Mouse (Mus musculus) kidney, postnatal 0 days (tissue): ENCODE data around the gene Camk2d. TPM values are rescaled to one million over a fixed set of nuclear protein-coding genes. Genes with fewer than 3 reads are reported as not detected.

Experiments used
- ATAC-seq: fragments of 200-750 bp; cut with Nextera tagmentation; replicated peaks from 2 replicates; pipeline ENCODE4 v1.8.0; 2017; ENCODE audit warnings: low read depth, moderate number of reproducible peaks, moderate TSS enrichment, moderate library complexity; ENCODE audit not compliant: low FRiP score
- DNase-seq: peaks from one replicate; pipeline ENCODE4 v3.0.0-alpha.2; 2016; ENCODE audit warnings: low spot score
- H3K27ac ChIP-seq: fragments of 300-500 bp; sonication (generic); 2 replicates; pipeline ENCODE4 v1.5.1; 2014; ENCODE audit warnings: mild to moderate bottlenecking
- H3K27me3 ChIP-seq: fragments of 300-500 bp; sonication (generic); 2 replicates; pipeline ENCODE4 v1.6.1; 2014; ENCODE audit warnings: low read length, mixed read lengths; ENCODE audit not compliant: insufficient read depth
- H3K36me3 ChIP-seq: fragments of 300-500 bp; sonication (generic); 2 replicates; pipeline ENCODE4 v1.6.1; 2014; ENCODE audit warnings: low read length, mixed read lengths; ENCODE audit not compliant: insufficient read depth
- H3K4me1 ChIP-seq: fragments of 300-500 bp; sonication (generic); replicated peaks from 2 replicates; pipeline ENCODE4 v1.6.1; 2014; ENCODE audit warnings: antibody characterized with exemption, low read length, mixed read lengths; ENCODE audit not compliant: insufficient read depth
- H3K4me2 ChIP-seq: fragments of 300-500 bp; sonication (generic); 2 replicates; pipeline ENCODE4 v1.6.1; 2014; ENCODE audit warnings: mild to moderate bottlenecking, low read length, moderate library complexity, mixed read lengths
- H3K4me3 ChIP-seq: fragments of 300-500 bp; sonication (generic); replicated peaks from 2 replicates; pipeline ENCODE4 v1.5.1; 2014; ENCODE audit warnings: low read depth, low read length
- H3K9ac ChIP-seq: fragments of 300-500 bp; sonication (generic); 2 replicates; pipeline ENCODE4 v1.6.1; 2014; ENCODE audit warnings: low read depth, low read length
- H3K9me3 ChIP-seq: fragments of 300-500 bp; sonication (generic); replicated peaks from 2 replicates; pipeline ENCODE4 v1.6.1; 2016; ENCODE audit warnings: low read length, inconsistent platforms, mixed read lengths
- CTCF ChIP-seq: IDR thresholded peaks from 2 replicates; pipeline ENCODE4 v1.5.1; 2016; ENCODE audit warnings: antibody characterized with exemption, low read depth, mild to moderate bottlenecking, moderate library complexity
- WGBS: fragments of 180-500 bp; shearing (Covaris S2); extraction: QIAGEN DNeasy Blood & Tissue Kit; methylation state at CpG from one replicate; pipeline ENCODE4 v1.1.7; 2014; 5-methylcytosine and 5-hydroxymethylcytosine counted together
- polyA plus RNA-seq: library from polyadenylated mRNA; unstranded; fragments of >200 nt; fragmentation: Nextera tagmentation; extraction: Ambion mirVana; gene quantifications from 2 replicates; pipeline ENCODE4 v1.2.1, GENCODE M21; 2015

Camk2d gene
- polyA plus RNA-seq, 1 experiment from 2014 or later, result 28.3 TPM

GRCm38 (mm10) chr3:126696620-126697019, 100.5 kb downstream of the Camk2d start:
- Histone ChIP-seq H3K4me3 (no peak overlapping the region), H3K9ac (no peak overlapping the region), H3K36me3 (no peaks in the 10 kb centered on the region), H3K4me1 (peaks cover 16% of the 10 kb centered on the region), H3K27ac (no peak overlapping the region), H3K9me3 (no peaks in the 10 kb centered on the region), H3K4me2 (no peak overlapping the region), H3K27me3 (no peaks in the 10 kb centered on the region)
- no peak for DNase-seq
- ATAC-seq, result no peak
- no peak for TF ChIP-seq CTCF
- 85% methylated on average over 6 of the region's 6 CpGs for WGBS

DNA sequence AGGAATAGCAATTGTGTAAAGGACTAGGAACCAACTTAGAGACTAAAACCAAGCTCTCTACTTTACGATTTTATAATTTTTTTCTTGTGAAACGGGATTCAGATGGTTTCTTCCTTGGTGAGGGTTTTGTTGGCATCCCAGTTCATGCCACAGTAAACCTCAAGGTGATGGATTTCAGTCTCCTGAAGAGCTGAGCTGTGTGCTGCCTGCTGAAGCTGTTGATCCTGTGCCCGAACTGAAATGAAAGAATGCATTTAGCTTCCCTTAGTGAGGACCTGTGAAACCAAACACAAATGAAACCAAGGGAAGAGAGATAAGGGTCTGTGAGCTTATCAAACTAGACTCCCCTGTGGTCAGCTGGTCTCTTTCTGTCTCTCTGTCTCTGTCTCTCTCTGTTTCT, 103.6 kb downstream of the Camk2d start:
- no peak overlapping the region for H3K27ac ChIP-seq
- no peak overlapping the region for H3K4me3 ChIP-seq
- 83% methylated on average over 3 of the region's 3 CpGs for WGBS
- H3K27me3 ChIP-seq, result no peaks in the 10 kb centered on the region
- no peak overlapping the region for H3K9ac ChIP-seq
- no peaks in the 10 kb centered on the region for H3K9me3 ChIP-seq
- TF ChIP-seq CTCF, result no peak
- H3K4me2 ChIP-seq, result no peak overlapping the region
- H3K36me3 ChIP-seq, result no peaks in the 10 kb centered on the region
- ATAC-seq (no peak), DNase-seq (no peak)
- no peaks in the 10 kb centered on the region for H3K4me1 ChIP-seq

DNA sequence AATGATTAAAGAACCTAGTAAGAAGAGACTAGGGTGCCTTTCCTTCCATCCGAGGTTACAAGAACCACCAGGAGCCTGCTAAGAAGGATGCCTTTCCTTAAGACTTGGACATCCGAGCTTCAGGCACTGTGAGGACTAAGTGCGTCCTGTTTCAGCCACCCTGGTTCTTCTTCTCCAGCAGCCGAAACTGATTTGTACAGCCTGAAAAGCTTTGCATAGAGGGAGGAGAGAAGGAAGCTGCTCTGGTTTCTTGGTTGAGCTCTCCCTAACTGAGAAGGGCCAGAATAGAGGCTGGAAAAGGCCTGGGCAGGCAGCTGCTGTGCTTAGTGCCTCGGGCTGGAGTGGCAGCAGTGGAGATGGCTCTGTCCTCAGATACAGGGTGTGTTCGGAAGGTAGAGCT, 105.0 kb downstream of the Camk2d start:
- H3K4me2 ChIP-seq, result no peak overlapping the region
- H3K36me3 ChIP-seq, result no peaks in the 10 kb centered on the region
- no peaks in the 10 kb centered on the region for H3K27me3 ChIP-seq
- 83% methylated on average over 6 of the region's 6 CpGs for WGBS
- no peak overlapping the region for H3K9ac ChIP-seq
- H3K4me1 ChIP-seq, result no peaks in the 10 kb centered on the region
- TF ChIP-seq CTCF, result no peak
- ATAC-seq, result no peak
- no peak overlapping the region for H3K4me3 ChIP-seq
- no peak overlapping the region for H3K27ac ChIP-seq
- H3K9me3 ChIP-seq, result no peaks in the 10 kb centered on the region
- DNase-seq, result no peak

- TF ChIP-seq CTCF, result no peak
- no peaks in the 10 kb centered on the region for H3K4me1 ChIP-seq
- H3K9me3 ChIP-seq, result no peaks in the 10 kb centered on the region
- no peak overlapping the region for H3K4me3 ChIP-seq
- ATAC-seq (no peak), DNase-seq (no peak)
- no peaks in the 10 kb centered on the region for H3K27me3 ChIP-seq
- no peak overlapping the region for H3K27ac ChIP-seq
- WGBS, result 80% methylated on average over 6 of the region's 6 CpGs
- no peak overlapping the region for H3K4me2 ChIP-seq
- no peak overlapping the region for H3K9ac ChIP-seq
- no peaks in the 10 kb centered on the region for H3K36me3 ChIP-seq
Measured at GRCm38 (mm10) chr3:126701586-126701985, 105.5 kb downstream of the Camk2d start.

DNA sequence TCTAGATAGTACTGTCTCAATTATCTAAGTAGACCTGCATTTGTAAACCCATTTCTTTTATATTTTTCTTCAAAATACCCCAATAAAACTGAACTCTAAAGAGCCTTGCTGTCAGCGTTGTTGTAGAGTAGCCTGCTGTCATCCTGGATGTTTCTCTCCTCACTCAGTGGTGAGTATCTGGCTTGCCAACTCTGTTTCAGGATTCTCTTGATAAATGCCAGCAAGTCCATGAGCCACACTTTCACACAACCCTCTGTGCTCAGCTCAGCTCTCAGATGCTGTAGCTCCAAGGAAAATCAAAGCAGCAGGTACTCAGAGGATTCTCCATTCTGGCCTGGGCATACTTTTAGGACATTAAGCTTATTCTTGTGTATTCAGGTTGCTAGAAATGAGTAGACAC, 109.4 kb downstream of the Camk2d start:
- ATAC-seq, result no peak
- Histone ChIP-seq H3K27me3 (no peaks in the 10 kb centered on the region), H3K36me3 (no peaks in the 10 kb centered on the region), H3K4me2 (no peak overlapping the region), H3K9ac (no peak overlapping the region), H3K4me1 (no peaks in the 10 kb centered on the region), H3K27ac (no peak overlapping the region), H3K4me3 (no peak overlapping the region), H3K9me3 (no peaks in the 10 kb centered on the region)
- no peak for TF ChIP-seq CTCF
- WGBS, result 89% methylated on average over 1 of the region's 1 CpGs
- no peak for DNase-seq

DNA sequence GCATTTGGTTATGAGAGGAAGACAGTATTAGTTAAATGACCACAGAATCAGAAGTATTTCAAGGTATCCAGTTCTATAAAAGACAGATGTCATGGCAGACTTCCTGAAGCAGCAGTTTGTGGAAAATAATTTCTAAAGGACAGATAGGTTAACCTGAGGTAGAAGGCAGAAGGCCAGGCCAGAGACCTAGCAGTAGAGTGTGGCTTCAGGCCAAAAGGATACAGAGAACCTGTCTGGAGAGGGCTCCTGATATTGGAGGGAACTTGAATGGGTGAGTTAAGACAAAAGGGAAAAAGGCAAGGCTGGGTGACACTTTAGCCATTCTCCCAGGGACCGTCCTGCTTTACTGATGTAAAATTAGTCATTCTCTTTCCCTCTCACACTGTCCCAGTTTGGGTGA, 118.2 kb downstream of the Camk2d start:
- Histone ChIP-seq H3K27ac (no peak overlapping the region), H3K4me3 (no peak overlapping the region), H3K9me3 (no peaks in the 10 kb centered on the region), H3K36me3 (no peaks in the 10 kb centered on the region), H3K9ac (no peak overlapping the region), H3K4me1 (no peaks in the 10 kb centered on the region), H3K4me2 (no peak overlapping the region), H3K27me3 (no peaks in the 10 kb centered on the region)
- WGBS, result 75% methylated on average over 1 of the region's 1 CpGs
- no peak for ATAC-seq
- no peak for DNase-seq
- TF ChIP-seq CTCF, result no peak

GRCm38 (mm10) chr3:126723021-126723449, 126.9 kb downstream of the Camk2d start:
- no peak for TF ChIP-seq CTCF
- Histone ChIP-seq H3K4me3 (no peak overlapping the region), H3K4me1 (no peaks in the 10 kb centered on the region), H3K27me3 (no peaks in the 10 kb centered on the region), H3K4me2 (no peak overlapping the region), H3K36me3 (no peaks in the 10 kb centered on the region), H3K9me3 (no peaks in the 10 kb centered on the region), H3K27ac (no peak overlapping the region), H3K9ac (no peak overlapping the region)
- no peak for DNase-seq
- 89% methylated on average over 5 of the region's 5 CpGs for WGBS
- ATAC-seq, result no peak
